Mouse (Mus musculus) yolk sac, embryonic 10.5 days (tissue): ENCODE measurements around the gene Naxd.
"Not testable (repeated sequence)": the region's sequence is repeated elsewhere in the genome, so short reads cannot be mapped to it uniquely, and the experiment has no call there.

Source experiments
- DNase-seq: peaks from one replicate; pipeline ENCODE4 v3.0.0-alpha.2; 2017; ENCODE audit warnings: low spot score

Naxd gene

DNA sequence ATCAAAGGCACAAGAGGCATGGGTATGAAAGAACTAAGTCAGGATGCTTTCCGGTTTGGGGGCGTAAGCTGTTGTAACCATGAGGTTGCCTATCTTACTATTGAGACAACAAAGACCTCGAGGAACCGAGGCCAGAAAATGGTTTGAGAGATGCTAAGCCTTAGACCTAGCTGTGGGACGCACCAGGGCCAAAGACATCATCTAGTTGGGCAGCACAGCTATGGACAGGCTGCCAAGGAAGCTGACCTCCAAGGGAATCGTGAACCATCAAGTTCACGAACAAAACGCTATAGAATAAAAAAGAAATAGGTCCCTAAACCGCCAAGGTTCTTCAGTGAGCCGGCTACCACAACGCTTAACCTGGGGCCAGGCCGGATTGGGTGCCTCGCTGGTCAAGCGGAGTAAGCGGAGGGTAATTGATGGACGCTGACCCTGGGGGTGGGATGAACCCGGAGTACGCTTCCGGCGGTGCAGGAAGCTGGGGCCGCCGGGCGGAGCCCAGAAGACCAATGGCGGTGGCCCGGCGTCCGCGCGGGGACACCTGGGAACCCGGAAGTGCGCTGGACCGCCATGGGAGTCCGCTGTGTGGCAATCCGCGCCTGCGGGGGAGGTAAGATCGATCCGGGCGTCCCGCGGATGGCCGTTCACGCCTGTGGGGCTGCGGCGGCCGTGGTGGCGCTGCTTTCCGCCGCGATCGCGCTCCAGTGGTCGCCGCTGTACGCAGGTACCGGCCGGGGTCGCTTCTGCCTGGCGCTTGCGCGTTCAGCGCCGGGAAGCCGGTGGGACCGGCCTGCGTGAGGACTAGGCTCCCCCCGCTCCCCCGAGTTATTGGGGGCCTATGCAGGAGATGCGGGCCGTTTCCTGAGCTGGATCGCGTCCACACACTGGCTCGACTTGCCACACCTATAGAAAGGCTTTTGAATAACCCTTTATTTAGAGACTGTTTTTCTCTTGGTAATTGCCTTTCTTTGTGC, at the start of gene Naxd:
TSS of gene Naxd (plus strand) at position 490 of the 974 bp plus-strand sequence.
- DNase-seq: peak; percentile 91

DNA sequence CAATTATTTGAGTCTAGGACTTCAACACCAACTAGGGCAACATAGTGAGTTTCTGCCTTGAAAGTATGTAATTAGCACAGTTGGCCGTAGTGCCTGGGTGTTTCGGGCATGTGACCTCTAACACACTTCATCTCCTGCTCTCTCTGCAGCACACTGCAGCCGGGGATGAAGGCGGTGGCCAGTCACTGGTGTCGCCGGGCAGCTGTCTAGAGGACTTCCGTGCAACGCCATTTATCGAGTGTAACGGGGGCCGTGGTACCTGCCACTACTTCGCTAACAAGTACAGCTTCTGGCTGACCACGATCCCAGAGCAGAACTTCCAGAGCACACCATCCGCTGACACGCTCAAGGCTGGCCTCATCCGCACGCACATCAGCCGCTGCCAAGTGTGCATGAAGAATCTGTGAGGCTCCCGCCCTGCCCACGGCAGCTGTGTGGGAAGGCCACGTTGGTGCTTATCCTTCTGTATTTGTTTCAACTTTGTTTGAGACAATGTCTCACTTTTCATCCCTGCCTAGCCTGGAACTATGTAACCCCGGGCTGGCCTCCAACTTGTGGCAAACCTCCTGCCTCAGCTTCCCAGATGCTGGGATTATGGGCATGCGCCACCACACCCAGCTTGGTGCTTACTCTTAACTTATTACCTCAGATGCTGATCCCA, 49.3 kb upstream of the Naxd start:
- no peak for DNase-seq

DNA sequence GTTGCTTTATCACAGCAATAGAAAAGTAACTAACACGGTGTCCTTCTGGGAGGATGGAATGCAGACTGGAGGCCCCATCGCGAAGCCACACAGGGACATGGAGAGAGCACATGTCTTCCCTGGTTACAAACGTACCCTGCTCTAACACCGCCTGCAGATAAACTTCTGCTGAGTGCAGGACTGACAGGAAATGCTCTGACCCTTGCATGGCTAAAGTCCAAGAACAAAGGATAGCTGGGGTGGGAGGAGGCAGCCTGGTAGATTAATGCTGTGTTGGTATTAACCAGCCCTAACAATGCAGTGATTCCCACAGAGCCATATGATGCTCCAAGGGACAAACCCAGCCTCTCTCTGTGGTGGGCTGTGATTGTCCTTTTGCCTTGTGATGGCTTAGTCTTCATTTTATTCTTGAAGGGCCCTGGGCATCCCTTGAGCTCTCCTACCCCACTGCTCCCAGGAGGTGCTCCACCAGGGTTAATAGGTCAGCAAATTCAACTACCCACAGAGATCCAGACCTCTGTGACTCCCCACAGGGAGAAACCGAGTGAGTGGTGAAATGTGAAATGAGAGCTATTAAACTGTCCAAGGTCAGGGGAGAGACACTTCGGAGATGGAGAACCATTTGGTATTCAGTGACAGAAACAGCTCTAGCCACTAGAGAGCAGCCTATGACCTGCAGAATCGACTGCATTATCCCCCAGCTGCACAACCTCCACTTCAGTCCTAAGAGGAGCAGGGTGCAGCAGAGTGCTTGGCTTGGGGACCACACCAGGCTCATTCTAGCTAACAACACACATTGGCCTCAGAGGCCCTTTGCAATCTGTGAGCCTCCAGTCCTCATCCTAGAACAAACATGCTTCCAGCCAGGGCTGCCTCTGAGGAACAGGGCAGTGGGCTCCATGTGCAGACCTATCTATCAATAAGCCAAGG, 46.9 kb upstream of the Naxd start:
- peak; percentile 80 for DNase-seq

DNA sequence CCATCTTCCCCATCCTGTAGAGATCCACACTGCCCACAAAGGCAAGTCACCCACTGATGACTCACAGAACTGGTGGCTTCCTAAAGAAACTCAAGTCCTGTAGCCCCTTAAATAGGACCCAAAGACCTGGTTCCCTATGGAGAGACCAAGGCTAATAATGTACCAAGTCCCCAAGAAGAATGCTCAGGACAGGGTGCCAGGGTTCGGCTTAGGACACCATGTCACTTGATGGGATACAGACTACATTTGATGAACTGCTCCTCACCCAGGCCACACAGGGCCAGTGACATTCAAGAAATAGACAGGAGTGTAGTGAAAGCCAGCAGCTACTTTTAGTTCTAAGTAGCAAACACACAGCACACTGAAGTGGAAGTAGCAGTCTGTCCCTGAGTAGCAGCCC, 45.2 kb upstream of the Naxd start:
- no peak for DNase-seq

DNA sequence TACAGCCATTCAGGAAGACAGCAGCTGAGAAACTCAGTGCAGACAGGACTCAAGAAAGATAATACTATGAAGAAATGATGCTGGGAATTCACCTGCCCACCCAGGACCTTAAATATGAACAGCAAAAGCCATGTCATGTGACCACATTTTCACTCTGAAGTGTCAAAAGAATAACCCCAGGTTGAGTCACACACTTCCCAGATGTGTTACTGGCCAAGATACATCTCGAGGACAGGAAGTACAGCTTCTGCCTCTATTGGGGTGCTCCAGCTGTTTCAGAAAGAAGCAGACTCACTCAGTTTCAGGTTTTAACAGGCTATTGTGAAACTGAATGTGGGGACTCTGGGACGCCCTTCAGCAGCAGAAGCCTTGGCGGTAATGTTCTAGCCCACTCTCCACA, 44.7 kb upstream of the Naxd start:
- DNase-seq: no peak

DNA sequence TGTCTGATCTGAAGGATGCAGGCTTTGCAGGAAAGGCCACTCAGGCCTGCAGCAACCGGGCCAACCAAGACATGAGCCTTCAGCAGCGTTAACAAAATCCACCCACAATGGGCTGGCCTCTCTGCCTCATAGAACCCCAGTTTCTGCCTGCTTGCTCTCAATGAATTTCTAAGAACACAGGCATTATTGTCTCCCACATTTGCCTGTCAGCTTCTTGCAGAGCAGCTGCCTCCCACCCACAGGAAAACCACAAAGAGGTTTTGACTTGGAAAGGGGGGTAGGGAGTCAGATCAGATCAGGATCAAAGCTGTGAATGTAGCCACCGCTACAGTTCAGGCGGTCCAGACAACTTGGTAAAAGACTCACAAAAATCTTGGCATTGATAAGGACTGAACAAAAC, 44.3 kb upstream of the Naxd start:
- no peak for DNase-seq

DNA sequence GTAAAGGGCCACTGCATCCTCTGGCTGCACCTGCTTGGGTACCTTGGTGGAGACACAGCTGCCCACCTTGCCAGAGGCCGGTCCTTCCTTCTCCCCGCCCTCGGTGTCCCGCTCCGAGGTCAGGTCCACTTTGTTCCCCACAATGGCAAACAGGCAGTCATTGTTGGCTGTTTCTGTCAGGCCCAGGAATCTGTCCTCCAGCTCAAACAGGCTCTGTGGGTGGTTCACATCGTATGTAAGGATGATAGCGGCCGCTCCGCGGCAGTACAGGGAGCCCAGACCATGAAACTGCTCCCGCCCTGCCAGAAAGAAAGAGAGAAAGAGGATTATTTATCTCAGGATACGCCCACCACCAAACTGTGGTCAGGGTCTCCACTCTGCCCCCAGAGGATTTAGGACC, 43.1 kb upstream of the Naxd start:
- DNase-seq: no peak

DNA sequence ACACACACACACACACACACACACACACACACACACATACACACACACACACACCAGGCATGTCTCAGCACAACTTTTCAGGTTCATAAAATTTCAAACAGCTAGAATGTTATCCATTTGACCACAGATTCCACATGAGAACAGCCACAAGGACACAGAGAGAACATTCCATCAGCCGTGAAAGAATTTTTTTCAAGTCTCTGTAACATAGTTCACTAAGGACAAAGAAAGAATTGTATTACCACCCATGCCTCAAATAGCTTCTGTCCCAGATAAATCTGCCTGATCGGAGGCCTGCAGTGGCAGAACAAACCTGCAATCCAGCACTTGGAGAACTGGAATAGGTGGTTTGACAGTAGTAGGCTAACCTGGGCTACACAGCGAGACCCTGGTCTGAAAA, 40.0 kb upstream of the Naxd start:
- no peak for DNase-seq

DNA sequence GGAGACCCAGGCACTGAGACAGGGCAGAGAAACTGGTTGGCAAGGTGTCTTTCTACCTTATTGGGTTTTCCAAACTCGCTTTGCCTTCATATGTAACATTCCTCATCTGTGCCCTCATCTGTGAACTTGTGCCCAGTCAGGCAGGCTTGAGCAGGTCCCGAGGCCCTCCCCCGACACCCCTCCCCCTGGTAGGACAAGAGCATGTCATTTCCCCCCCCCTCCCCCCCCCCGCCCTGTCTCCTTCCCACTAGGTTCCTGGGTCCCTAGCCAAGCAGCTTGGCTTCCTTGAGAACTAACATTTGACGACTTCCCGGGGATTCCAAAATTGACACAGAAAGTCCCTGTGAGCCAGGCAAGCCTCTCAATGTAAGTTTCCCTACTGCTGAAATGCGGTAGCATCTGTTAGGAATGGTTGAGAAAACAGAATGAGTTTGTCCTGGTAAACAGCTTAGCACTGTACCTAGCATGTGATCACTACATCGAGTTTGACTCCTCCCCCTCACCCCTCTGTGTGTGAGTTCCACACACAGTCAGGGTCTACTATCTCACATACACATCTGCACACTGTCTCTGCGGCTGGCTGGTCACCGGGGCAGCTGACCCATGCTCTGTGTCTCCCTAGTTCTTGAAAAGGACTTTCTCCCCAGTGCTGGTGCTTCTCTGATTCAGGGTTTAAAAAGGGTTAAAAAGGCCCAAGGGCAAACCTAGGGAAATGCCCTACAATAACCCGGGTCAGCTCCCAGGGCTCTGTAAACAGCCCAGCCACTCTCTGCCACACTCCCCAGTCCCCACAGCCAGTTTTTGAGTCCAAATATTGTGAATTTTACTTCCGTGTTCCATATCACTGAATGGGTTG, 39.1 kb upstream of the Naxd start:
- DNase-seq: peak; percentile 67

DNA sequence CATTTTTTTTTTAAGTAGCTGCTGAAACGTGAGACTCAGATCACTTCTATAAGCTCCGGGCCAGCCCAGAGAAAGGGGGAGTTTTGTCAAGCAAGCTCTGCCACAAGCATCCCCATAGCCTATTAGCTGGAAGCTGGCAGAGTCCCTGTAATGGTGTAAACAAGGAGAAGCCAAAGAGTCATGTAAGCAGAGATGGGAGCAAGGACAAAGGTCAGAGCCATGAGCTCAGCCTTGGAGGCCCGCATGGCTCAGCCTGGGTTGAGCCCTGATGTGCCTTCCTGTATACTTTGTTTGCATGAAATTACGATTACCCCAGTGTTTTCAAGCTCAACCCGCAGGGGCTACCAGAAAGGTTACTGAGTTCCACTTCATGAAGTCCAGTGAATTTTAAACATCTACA, 38.3 kb upstream of the Naxd start:
- DNase-seq: peak; percentile 76

DNA sequence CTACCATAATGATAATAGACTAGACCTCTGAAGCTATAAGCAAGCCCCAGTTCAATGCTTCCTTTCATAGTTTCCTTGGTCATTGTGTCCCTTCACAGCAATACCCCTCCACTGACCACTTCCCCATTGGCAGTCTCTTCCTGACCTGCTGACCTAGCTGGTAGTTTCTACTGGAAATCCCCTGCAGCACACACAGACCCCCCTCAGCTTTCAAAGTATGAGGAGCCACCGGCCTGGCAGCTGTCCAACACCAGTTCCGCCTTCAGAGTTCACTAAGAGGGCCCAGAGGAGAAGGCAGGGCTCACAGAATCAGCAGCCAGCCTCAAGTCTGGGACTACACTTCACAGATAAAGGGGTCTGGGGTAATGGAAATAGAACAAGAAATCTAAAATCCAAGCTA, 36.4 kb upstream of the Naxd start:
- DNase-seq: no peak

DNA sequence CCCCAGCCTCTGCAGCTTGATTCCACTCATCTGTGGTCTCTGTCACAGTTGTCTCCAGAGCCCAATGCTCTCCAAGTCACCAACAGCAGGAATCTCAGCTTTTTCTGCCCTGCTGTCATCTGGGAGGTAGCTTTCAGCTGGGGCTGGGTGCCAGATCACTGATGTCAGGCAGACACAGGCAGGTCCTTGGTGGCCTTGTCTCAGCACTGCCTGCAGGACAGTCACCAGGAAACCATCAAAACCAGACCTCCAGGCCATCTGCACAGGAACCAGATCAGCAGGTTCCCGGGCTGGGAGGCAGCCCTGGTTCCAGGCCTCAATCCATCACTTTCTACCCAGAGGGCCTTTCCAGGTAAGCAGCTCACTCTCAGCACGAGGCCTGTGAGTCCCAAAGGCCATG, 35.5 kb upstream of the Naxd start:
- no peak for DNase-seq

DNA sequence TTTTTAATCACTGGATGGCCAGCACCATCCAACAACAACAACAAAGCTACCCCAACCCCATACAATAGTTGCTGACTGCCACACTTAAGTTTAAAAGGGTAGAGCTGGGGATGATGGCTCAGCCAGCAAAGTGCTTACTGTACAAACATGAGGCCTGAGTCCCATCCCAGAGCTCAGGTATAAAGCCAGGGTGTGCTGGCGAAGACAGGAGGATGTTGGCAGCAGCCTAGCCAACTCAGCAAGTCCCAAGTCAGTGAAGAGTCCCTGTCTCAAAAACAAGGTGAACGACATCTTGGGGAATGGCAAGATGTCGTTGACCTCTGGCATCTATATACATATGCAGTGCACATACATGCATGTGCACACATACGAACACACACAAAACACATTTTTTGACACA, 34.7 kb upstream of the Naxd start:
- DNase-seq: no peak

DNA sequence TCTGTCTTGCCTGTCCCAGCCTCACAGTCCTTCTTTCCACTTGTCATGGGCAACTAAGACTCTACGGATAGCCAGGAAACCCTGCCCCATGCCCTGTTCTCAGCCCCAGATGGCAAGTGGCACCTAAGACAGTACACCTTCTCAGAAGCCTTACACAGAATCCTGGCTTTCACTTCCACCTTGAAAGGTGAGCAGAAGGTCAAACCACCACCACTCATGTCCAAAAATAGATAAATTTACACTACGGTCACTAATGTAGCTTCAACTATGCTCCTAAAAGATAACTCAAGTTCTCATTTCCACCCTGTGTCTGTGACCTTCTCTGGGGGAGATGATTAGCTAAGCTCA, 33.8 kb upstream of the Naxd start:
- DNase-seq: no peak

DNA sequence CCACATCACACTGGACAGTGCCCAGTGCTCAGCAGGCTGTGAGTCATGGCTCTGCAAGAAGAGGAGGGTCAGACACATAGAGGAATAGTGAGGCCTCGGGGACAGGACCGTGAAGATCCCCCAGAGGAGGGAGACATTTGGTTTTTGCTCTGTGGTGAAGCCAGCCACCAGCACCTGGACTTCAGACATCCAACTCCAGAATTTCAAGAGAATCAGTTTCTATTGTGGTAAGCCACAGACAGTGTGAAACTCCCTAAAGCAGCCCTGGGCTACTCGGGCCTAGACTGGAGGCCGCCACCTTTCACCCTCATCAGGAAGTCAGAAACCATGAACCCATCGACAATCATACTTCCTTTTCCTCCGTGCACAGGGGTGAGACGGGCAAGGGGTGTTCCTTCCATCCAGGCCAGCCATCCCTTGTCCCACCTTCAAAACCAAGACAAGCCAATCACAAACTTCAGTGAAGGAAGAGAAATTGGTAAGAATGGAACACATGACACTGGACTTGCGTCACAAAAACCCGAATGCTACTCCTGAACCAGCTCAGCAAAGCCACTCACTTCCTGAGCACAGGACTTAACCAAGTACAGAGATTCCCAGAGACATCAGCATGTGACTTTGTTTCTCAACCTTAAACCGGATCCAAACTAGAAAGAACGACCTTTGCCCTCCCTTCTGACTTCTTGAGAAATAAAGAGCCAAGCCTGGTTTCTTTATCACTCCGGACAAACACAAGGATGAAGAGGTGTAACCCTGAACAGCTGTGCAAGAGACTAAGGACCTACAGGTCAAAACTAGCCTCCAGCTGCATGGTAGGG, 33.2 kb upstream of the Naxd start:
- peak; percentile 88 for DNase-seq

DNA sequence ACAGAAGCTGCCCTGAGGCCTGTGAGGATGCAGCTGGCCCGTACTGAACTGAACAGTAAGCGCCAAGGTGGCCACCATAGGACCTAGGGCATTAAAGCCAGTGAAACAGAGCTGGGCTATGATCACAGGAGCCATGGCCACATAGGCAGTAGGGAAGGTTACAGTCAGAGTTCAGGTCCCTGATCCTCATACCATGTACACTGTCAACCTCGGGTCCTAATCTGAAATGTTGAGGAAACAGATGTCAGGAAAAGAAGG, 32.7 kb upstream of the Naxd start:
- no peak for DNase-seq

DNA sequence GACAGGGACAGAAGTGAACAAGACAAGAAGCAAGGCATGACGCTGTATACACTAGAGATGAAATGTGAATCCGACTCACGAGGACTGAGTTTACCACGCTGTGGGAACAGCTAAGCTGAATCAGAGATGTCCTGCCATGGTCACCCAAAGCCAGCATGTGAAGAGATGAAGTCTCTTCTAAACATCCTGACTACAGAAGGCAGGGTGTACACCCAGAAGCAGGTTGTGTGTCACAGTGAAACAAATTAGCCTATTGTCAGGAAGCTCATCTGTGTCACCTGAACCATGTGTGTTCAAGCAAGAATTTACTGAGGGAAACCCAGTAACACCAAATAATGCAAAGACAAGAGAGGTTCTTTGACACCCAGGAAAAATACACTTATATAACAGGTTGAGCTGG, 31.7 kb upstream of the Naxd start:
- DNase-seq: no peak

DNA sequence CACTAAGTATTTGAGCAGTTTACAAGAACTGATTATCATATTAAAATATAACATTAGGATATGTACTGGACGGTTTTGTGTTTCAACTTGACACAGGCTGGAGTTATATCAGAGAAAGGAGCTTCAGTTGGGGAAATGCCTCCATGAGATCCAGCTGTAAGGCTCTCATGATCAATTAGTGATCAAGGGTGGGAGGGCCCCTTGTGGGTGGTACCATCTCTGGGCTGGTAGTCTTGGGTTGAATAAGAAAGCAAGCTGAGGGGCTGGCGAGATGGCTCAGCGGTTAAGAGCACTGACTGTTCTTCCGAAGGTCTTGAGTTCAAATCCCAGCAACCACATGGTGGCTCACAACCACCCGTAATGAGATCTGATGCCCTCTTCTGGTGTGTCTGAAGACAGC, 30.8 kb upstream of the Naxd start:
- DNase-seq: not testable (repeated sequence)

DNA sequence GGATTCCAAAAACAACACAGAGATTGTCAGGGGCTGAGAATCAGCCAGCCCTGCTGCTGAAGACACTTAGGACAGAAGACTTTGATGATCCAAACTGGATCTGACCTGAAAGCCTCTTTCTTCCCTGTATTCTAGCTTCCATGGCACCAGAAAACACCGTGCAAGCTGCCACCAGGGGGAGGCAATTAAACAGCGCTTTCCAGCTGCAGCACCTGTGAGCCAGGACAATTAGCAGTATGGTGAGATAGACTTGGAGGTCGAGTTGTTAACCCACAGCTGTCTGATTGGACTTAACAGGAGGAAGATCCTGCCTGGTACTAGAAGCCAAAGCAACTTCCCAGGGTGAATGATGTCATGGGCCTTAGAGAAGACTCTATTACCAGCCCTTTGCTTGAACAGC, 28.2 kb upstream of the Naxd start:
- no peak for DNase-seq

DNA sequence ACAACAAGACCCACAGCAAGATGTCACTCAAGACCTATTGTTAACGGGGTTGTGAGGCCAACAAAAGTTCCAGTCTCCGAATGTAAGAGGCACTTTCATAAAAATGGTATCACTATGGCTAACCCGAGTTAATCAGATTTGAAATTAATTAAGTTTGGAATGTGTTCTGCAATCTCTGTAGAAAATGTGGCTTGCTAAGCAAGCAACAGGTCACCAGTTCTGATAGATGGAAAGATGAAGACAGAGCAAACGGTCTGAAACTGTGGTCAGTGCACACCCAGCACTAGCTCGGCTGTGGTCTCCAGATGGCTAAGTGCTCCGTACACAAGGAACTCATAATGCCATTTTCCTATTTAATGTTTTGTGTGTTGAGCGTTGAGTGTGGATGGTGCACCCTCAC, 26.6 kb upstream of the Naxd start:
- DNase-seq: no peak

DNA sequence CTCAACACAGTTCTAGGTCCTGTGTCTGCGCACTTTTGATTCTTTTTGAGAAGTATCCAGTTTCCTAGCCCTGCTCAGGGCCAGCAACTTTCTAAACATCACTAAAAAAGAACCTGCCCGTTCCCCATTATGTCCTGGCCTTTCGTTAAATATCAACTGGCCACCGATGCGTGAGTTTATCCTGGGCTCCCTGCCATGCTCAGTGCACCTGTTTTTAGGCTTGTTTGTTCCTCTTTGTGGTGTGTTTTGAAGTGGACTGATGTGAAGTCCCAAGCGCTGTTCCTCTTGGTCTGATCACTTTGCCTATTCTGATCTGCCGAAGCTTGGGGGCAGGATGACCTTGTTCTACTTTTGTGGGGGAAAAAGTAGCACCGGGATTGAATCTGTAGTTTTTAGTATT, 26.0 kb upstream of the Naxd start:
- no peak for DNase-seq
